Mouse (Mus musculus): ENCODE data around the gene Fez1. TPM values are rescaled to one million over a fixed set of nuclear protein-coding genes. Genes with fewer than 3 reads are reported as not detected.

Gene Fez1
- polyA plus RNA-seq, 2 experiments = 28.0 to 44.4 TPM

GRCm38 (mm10) chr9:36876313-36876712 lies 54.6 kb downstream of the Fez1 start:
- Histone ChIP-seq H3K36me3 (ENCODE audit: control insufficient read depth, insufficient read depth, low read length) (no peaks in the 10 kb centered on the region), H3K27me3 (ENCODE audit: control insufficient read depth, insufficient read depth, low read length) (no peaks in the 10 kb centered on the region), H3K9ac (ENCODE audit: low read depth, low read length, severe bottlenecking) (no peak overlapping the region), H3K4me3 (replicated peaks; ENCODE audit: low read length) (no peak overlapping the region), H3K4me2 (replicated peaks; ENCODE audit: low read depth, low read length, severe bottlenecking) (no peak overlapping the region), H3K27ac (replicated peaks; ENCODE audit: low read depth, low read length) (no peak overlapping the region), H3K9me3 (ENCODE audit: control insufficient read depth, low read length) (no peaks in the 10 kb centered on the region), H3K4me1 (ENCODE audit: control insufficient read depth, insufficient read depth, low read length) (no peaks in the 10 kb centered on the region)
- ATAC-seq (ENCODE audit: low FRiP score, low read depth) (no peak), DNase-seq (ENCODE audit: low spot score) (no peak)
- no peak for TF ChIP-seq POLR2A (IDR thresholded peaks at IDR 0.05; ENCODE audit: borderline replicate concordance, extremely low read depth, insufficient read depth, insufficient read length)
- 81% methylated on average over 5 of the region's 5 CpGs for WGBS

GRCm38 (mm10) chr9:36876787-36877186 lies 55.1 kb downstream of the Fez1 start:
- H3K36me3 ChIP-seq (ENCODE audit: control insufficient read depth, insufficient read depth, low read length) = no peaks in the 10 kb centered on the region
- H3K4me1 ChIP-seq (ENCODE audit: control insufficient read depth, insufficient read depth, low read length) = no peaks in the 10 kb centered on the region
- H3K4me2 ChIP-seq (replicated peaks; ENCODE audit: low read depth, low read length, severe bottlenecking) = no peak overlapping the region
- ATAC-seq (ENCODE audit: low FRiP score, low read depth) (no peak), DNase-seq (ENCODE audit: low spot score) (no peak)
- no peaks in the 10 kb centered on the region for H3K9me3 ChIP-seq (ENCODE audit: control insufficient read depth, low read length)
- no peak for TF ChIP-seq POLR2A (IDR thresholded peaks at IDR 0.05; ENCODE audit: borderline replicate concordance, extremely low read depth, insufficient read depth, insufficient read length)
- no peak overlapping the region for H3K4me3 ChIP-seq (replicated peaks; ENCODE audit: low read length)
- no peak overlapping the region for H3K9ac ChIP-seq (ENCODE audit: low read depth, low read length, severe bottlenecking)
- H3K27me3 ChIP-seq (ENCODE audit: control insufficient read depth, insufficient read depth, low read length) = no peaks in the 10 kb centered on the region
- H3K27ac ChIP-seq (replicated peaks; ENCODE audit: low read depth, low read length) = no peak overlapping the region

GRCm38 (mm10) chr9:36881615-36882014 lies 60.0 kb downstream of the Fez1 start:
- no peak overlapping the region for H3K9ac ChIP-seq (ENCODE audit: low read depth, low read length, severe bottlenecking)
- no peak for TF ChIP-seq POLR2A (IDR thresholded peaks at IDR 0.05; ENCODE audit: borderline replicate concordance, extremely low read depth, insufficient read depth, insufficient read length)
- no peaks in the 10 kb centered on the region for H3K27me3 ChIP-seq (ENCODE audit: control insufficient read depth, insufficient read depth, low read length)
- 76% methylated on average over 5 of the region's 5 CpGs for WGBS
- no peak for ATAC-seq (ENCODE audit: low FRiP score, low read depth)
- no peaks in the 10 kb centered on the region for H3K4me1 ChIP-seq (ENCODE audit: control insufficient read depth, insufficient read depth, low read length)
- H3K27ac ChIP-seq (replicated peaks; ENCODE audit: low read depth, low read length) = no peak overlapping the region
- no peaks in the 10 kb centered on the region for H3K36me3 ChIP-seq (ENCODE audit: control insufficient read depth, insufficient read depth, low read length)
- DNase-seq (ENCODE audit: low spot score) = no peak
- H3K4me3 ChIP-seq (replicated peaks; ENCODE audit: low read length) = no peak overlapping the region
- no peaks in the 10 kb centered on the region for H3K9me3 ChIP-seq (ENCODE audit: control insufficient read depth, low read length)
- H3K4me2 ChIP-seq (replicated peaks; ENCODE audit: low read depth, low read length, severe bottlenecking) = no peak overlapping the region

GRCm38 (mm10) chr9:36882034-36882745 lies 60.5 kb downstream of the Fez1 start:
- no peaks in the 10 kb centered on the region for H3K36me3 ChIP-seq (ENCODE audit: control insufficient read depth, insufficient read depth, low read length)
- WGBS = 41% methylated on average over 8 of the region's 8 CpGs

GRCm38 (mm10) chr9:36883569-36883968 lies 61.9 kb downstream of the Fez1 start:
- no peak for TF ChIP-seq POLR2A (IDR thresholded peaks at IDR 0.05; ENCODE audit: borderline replicate concordance, extremely low read depth, insufficient read depth, insufficient read length)
- Histone ChIP-seq H3K27me3 (ENCODE audit: control insufficient read depth, insufficient read depth, low read length) (no peaks in the 10 kb centered on the region), H3K9ac (ENCODE audit: low read depth, low read length, severe bottlenecking) (no peak overlapping the region), H3K27ac (replicated peaks; ENCODE audit: low read depth, low read length) (no peak overlapping the region), H3K4me3 (replicated peaks; ENCODE audit: low read length) (no peak overlapping the region), H3K4me1 (ENCODE audit: control insufficient read depth, insufficient read depth, low read length) (no peaks in the 10 kb centered on the region), H3K9me3 (ENCODE audit: control insufficient read depth, low read length) (no peaks in the 10 kb centered on the region), H3K36me3 (ENCODE audit: control insufficient read depth, insufficient read depth, low read length) (no peaks in the 10 kb centered on the region), H3K4me2 (replicated peaks; ENCODE audit: low read depth, low read length, severe bottlenecking) (no peak overlapping the region)
- DNase-seq (ENCODE audit: low spot score) = no peak
- no peak for ATAC-seq (ENCODE audit: low FRiP score, low read depth)
- WGBS = 46% methylated on average over 3 of the region's 3 CpGs

More at GRCm38 (mm10) chr9:36882034-36882745, 60.5 kb downstream of the Fez1 start:
- Histone ChIP-seq H3K4me2 (replicated peaks; ENCODE audit: low read depth, low read length, severe bottlenecking) (no peak overlapping the region), H3K9ac (ENCODE audit: low read depth, low read length, severe bottlenecking) (no peak overlapping the region), H3K4me3 (replicated peaks; ENCODE audit: low read length) (no peak overlapping the region), H3K27me3 (ENCODE audit: control insufficient read depth, insufficient read depth, low read length) (no peaks in the 10 kb centered on the region), H3K27ac (replicated peaks; ENCODE audit: low read depth, low read length) (no peak overlapping the region), H3K9me3 (ENCODE audit: control insufficient read depth, low read length) (no peaks in the 10 kb centered on the region), H3K4me1 (ENCODE audit: control insufficient read depth, insufficient read depth, low read length) (no peaks in the 10 kb centered on the region)
- ATAC-seq (ENCODE audit: low FRiP score, low read depth) = no peak
- no peak for DNase-seq (ENCODE audit: low spot score)
- no peak for TF ChIP-seq POLR2A (IDR thresholded peaks at IDR 0.05; ENCODE audit: borderline replicate concordance, extremely low read depth, insufficient read depth, insufficient read length)
